Mouse (Mus musculus) layer of hippocampus, adult 9-10 months (tissue): ENCODE measurements at regions not wholly inside any gene's neighbourhood (a gene's known extent, or its start where the extent isn't known, plus 50 kb on each side); places are given as distances from the start of the nearest gene placed in this dataset.
"Not testable (repeated sequence)": the region's sequence is repeated elsewhere in the genome, so short reads cannot be mapped to it uniquely, and the experiment has no call there.

Source experiments
- DNase-seq: peaks from one replicate; pipeline ENCODE4 v3.0.0; 2022; ENCODE audit warnings: low spot score

DNA sequence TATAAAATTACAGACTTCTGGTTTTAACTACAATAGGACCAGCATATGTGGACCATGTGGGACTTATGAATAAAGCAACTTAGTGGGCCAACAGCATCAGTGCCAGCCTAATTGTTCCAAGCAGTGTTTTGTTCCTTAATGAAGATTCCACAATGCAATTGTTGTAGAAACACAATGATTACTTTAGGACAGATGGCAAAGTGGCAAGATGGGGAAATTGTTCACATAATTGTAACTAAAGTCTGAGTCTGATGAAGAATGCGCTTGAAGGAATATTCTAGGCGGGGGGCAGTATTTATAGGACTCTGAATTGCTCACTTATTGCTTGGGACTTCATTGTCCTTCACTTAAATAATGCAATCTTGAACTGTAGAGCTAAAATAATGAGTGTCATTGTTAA is 253.4 kb upstream of the Kcnj3 start:
- DNase-seq, result no peak

DNA sequence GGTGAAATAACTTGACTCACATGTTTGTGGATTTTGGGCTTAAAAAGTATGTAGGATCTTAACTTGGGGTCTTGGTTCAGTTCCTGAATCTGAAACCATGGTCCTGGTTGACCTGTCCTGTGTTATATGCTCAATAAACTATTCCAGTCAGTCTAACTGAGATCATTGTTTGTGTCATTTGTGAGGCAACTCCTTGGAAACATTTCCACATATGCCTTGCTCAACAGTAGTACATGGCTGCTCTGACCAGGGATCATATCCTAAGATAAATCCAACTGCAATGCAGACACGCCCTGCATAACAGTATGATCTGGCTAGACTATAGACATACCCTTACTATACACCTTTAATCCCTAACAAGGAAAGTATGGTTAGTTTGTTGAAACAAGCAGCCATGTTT is 228.9 kb upstream of the Kcnj3 start:
- DNase-seq, result no peak

DNA sequence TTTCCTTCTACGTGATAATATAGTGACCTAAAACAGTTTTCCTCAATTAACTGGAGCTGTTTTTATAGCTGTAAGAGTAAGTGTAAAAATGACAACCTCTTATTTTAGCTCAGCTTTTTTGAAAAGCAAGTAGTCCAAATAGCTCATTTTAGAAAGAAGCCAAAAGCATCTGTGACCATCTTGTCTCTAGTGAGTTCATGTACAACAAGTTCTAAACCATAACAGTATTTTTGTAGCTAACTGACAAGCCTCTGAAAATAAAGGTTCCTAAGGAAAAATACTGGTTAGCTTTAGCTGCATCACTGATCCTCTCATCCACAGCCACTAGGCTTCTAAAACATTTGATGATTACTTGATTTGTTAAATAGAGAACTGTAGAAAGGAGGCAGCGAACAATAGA is 227.2 kb upstream of the Kcnj3 start:
- DNase-seq, result no peak

DNA sequence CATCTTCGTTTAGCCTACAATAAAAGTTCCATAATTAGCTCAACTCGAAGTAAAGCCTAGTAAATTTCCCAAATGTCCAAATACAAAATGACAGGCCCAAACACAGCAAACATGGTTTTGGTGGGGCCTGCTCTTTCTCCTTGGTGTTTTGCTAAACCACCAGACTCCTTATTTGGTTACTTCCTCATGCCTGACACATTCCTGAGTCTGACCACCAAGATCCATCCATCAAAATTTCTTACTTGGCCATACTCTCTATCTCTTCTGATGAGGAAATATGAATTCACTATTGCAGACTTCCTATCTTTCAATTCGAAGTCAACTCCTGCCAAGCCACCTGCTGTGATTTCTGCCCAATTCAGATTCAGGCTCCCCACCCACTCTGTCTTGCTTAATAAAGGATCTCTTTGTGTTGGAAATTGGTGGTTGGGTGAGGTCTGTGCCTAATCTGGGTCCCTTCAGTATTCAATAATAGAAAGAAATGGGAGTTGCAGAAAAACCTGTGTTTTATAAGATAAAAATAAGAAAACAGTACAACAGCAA is 225.9 kb upstream of the Kcnj3 start:
- DNase-seq, result no peak

DNA sequence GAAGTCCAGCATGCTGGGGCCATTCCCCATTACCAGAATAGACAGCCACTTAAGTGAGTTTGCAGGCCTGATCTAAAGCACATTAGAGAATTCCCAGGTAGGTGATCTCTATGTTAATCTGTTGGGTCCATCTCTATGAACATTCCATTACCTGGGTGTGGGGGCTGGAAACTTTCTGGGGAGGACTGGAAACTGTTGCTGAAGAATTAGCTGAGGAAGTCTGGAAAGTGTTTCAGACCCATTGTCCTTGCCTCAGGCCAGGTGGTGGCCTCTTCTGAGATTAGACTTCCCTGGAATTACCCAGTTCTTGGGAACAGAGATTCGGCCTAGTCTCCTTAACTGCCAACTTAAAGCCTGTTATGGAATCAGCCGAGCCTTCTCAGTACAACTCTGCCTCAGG is 224.5 kb upstream of the Kcnj3 start:
- no peak for DNase-seq

DNA sequence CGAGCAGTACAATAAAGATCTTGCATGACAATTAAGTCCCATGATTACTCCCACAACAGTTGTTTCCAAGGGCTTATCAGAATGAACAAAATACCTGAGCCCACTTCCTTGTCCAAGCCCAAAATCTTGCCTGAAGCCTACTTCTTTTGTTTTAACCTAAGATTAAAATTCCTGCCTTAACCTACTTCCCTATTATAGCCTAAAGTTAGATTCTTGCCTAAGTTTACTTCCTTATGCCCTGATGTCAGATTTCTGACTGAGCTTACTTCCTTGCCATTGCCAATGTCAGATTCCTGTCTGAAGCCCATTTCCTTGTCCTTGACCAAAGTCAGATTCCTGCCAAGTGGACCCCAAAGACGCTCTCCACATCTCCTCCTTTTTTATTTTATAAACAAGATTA is 213.7 kb upstream of the Kcnj3 start:
- no peak for DNase-seq

DNA sequence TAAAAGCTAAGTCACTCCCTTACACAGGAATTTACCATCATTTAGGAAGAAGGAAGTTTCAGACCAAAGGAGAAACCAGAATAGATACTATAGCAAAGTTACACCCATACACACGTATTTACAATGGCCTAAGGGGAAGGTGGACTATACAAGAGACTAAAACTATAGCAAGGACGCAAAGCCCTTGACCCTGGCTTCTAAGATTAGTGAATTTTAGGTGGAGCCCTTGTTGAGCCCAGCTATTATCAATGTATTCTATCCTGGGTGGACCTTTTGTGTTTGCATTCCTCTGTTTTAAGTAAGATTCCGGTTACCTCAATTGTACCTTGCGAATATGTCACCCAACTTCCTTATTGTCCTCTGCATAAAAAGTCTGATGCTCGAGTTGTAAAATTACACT is 213.0 kb upstream of the Kcnj3 start:
- not testable (repeated sequence) for DNase-seq

DNA sequence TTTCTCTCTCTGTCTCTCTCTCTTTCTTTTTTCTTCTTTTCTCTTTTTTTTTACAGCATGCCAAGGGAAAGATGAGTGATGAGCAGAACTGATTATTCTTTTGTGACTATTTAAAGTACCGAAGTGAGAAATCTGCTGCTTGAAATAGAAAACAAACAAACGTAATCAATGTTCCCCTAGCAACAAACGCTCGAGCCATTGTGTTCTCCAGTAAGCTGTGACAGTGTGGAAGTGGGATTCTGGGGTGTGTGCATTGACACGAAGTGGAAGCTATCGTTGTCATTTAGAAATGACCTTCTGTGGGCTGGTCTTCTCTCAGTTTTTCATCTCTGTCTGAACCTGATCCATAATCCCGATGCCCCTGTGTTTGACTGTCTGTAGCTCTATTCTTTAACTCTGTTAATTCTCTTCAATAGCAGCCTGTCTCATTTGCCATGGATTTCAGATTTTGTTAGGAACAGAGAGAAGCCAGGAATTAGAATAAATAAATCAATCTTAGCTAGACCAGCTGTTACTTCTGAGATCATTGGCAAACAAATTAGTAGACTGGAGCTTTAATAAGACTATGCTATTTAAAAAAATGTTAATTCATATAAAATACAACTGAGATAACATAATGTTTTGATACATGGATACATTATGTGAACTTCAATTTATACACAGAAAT is 207.5 kb upstream of the Kcnj3 start:
- DNase-seq, result peak; percentile 45

DNA sequence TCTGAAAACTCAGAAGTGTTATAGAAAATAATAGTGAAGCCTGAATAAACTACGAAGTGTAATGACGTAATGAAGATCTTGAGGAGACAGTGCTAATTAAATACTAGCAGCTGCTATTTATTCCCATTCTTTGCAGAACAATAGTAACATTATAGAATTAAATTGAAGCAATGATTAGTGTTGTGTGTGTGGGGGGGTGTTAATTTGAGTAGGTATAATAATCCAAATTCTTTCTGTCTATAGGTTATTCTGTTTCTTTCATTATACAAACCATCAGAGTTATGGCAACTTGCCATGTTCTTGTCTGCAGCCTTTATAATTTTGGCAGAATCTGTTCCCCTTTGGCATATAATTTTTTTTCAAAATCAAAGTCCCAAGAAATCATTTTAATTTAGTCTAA is 203.9 kb upstream of the Kcnj3 start:
- no peak for DNase-seq

DNA sequence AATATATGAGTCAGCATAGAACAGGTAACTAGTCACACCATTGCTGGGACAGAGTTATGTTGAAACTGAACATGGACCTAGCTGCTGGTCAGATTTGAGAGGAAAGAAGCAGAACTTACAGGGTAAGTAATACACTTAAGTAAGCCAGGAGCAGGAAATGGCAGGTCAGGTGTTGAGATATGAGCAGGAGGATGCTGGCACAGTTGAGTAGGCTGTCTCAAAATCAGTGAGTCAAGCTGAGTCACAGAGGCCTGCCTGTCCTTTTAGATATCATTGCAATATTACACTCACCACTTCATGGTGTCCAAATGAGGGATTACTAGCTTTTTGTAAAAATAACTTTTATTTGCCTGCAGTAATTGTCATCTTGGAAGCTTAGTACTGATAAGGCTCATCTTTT is 182.6 kb upstream of the Kcnj3 start:
- DNase-seq, result no peak

DNA sequence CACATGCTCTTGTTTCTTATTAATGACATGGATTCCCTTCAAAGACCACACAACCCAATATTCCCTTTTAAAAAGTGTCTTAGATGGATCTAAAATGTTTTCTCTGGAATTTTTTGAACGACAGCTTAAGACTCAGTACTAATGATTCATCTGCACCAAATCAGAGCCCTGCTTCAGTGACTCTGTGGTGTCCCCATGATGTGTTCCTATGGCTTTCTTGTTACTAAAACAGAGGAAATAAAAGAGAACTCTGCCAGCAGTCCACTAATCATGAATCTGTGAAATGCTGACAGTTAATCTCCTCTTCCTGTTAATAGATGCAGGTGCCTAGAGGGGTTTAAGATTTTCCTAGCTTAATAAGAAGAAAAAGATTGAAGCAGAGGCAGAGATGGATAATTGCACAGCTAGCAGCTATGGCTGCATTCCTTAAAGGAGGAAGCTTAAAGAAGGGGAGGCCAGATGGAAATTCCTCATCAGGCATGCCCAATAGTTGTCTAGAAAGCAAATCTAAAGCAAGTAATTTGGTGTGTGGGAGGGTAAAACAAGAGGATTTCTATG is 173.0 kb upstream of the Kcnj3 start:
- no peak for DNase-seq

DNA sequence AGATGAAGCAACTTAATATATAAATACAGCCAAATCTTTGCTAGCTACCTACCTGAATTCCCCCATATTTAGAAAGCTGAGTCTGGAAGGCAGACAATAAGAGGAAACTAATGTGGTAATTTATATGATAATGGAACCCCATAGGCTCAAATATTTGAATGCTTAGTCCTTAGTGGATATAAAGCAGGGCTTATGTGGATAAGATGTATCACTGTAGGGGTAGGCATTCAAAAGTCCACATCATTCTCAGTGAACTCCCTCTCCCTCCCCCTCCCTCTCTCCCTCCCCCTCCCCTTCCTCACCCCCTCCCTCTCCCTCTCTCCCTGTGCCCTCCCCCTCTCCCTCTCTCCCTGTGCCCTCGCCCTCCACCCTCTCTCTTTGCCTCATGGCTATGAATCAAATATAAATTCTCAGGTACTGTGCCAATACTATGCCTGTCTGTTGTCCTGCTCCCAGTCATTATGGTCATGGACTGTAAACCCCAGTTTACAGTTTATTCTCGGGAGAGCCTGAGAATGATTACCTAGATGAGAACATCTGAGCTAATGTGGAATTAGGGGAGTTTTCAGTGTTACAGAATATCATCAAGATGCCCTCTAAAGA is 171.8 kb upstream of the Kcnj3 start:
- no peak for DNase-seq

DNA sequence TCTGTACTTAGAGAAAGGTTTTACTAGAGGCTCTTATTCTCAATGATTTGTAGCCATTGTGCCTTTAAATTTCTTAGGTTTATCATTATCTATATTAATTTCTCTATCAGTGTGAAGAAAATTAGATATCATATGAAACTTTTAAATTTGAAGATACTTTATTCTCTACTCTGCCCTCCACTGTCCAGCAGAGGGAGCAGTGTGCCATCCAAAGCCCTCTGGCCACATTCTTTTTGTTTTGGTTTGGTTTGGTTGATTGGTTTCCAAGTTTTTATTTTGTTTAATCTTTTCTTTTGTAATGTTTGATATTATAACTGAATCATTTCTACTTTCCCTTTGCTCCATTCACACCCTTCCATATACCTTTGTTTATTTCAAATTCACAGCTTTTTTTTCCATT is 129.4 kb upstream of the Kcnj3 start:
- no peak for DNase-seq

DNA sequence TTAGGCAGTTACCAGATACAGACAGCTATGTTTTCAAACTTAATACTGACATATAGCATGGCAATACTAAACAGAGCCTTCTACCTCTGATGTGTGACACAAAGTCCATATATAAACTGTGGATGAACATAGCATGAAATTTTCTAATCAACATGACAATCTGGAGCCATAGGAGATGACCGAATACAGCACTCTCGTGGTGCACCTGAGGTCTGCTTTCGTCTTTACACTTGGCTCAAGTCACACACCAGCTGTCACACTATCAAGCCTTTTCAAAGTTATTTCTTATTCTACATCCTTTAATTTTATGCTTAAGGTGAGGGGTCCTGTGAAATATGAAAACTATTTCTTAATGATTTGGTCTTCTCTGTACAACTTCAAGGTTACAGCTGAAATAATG is 120.1 kb upstream of the Kcnj3 start:
- no peak for DNase-seq

DNA sequence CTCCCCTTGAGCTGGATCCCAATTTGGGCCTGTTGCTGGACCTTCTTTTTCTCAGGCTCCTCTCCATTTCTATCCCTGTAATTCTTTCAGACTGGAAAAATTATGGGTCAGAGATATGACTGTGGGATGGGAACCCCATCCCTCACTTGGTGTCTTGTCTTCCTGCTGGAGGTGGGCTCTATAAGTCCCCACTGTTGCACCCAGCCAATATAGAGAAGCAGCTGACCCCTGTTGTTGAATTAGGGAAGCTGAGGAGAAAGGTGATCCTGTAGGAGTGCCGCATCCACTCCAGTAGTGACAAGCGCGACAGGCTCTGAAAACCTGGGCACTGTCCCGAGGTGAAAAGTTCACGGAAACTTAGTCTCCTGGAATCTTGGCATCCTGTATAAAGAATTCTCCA is 81.7 kb upstream of the Kcnj3 start:
- DNase-seq, result not testable (repeated sequence)
